Mouse (Mus musculus): ENCODE results near the gene Trim30a. TPM values are rescaled to one million over a fixed set of nuclear protein-coding genes. Genes with fewer than 3 reads are reported as not detected.

Trim30a gene
- 6.7 TPM for polyA plus RNA-seq (2014; fragmentation: Illumina TruSeq; extraction: RNeasy Lipid Tissue Mini Kit (QIAGEN cat#74804); ENCODE audit: low read depth, low replicate concordance)

DNA sequence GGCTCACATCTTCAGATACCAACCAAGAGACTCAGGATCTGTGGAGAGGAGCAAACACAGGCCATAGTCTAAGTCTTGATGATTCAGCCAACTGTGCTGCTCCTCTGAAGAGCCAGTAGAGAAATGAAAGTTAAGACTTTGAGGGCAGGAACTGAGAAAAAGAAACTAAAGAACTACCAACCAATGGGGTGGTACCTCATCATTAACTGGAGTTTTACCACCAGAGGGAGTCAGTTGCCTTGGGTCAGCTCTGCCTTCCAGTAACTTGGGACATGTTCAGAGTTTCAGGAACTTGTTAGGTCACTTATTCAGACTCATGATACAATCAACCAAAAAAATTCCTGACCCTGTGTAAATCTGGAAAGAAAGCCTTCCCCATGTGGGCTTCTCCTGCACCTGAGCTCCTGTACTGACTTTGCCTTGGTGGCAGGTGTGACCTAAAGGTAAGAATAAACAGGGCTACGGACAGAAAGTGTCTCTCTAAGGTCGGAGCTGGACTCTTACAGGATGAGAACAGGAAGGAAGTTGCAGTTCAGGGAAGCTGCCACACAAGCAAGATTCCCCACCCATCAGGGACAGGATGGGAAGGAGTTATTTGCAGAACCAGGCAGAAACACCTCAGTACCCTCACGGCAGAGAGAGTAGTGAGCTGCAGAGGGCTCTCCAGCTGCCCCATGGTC, at the start of gene Trim30a:
Gene Trim30a (minus strand): TSS at position 129 of the 680 bp plus-strand sequence.

GRCm38 (mm10) chr7:104507421-104508065, 42.5 kb upstream of the Trim30a start, which contains the start of gene Trim30d:
Gene Trim30d, minus strand, starts transcription at chr7:104507849.

GRCm38 (mm10) chr7:104400698-104401097, 64.3 kb downstream of the Trim30a start, which contains the start of gene Trim30c:
Gene Trim30c, minus strand, starts transcription at chr7:104400837.

DNA sequence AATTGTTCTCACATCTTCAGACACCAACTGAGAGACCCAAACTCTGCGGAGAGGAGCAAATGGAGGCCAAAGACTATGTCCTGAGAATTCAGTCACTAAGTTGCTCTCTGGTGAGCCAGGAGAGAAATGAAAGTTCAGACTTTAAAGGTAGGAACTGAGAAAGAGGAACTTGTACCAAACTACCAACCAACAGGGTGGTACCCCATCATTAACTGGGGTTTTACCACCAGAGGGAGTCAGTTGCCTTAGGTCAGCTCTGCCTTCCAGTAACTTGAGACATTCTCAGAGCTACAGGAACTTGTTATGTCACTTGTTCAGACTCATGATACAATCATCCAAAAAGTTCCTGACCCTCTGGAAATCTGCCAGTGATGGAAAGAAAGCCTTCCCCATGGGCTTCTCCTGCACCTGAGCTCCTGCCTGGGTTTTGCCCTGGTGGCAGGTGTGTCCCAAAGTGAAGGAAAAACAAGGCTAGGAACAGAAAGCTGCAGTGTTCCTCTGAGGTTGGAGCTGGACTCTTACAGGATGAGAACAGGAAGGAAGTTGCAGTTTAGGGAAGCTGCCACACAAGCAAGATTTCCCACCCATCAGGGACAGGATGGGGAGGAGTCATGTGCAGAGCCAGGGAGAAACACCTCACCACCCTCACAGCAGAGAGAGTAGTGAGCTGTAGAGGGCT, 95.1 kb downstream of the Trim30a start, which contains the start of gene Trim30b:
Gene Trim30b (minus strand): TSS at position 149 of the 679 bp plus-strand sequence.

Other genes with a start within 250 kb of the Trim30a start
- 0.76 TPM for gene Trim6, start 246.4 kb downstream of the Trim30a start, polyA plus RNA-seq (2014; fragmentation: Illumina TruSeq; extraction: RNeasy Lipid Tissue Mini Kit (QIAGEN cat#74804); ENCODE audit: low read depth, low replicate concordance)
- gene Trim34a, start 220.7 kb downstream of the Trim30a start, polyA plus RNA-seq (2014; fragmentation: Illumina TruSeq; extraction: RNeasy Lipid Tissue Mini Kit (QIAGEN cat#74804); ENCODE audit: low read depth, low replicate concordance) = 7.4 TPM
- gene Trim5, start 177.1 kb downstream of the Trim30a start, polyA plus RNA-seq (2014; fragmentation: Illumina TruSeq; extraction: RNeasy Lipid Tissue Mini Kit (QIAGEN cat#74804); ENCODE audit: low read depth, low replicate concordance) = 1.6 TPM
- 19.8 TPM for gene Trim12a, start 149.7 kb downstream of the Trim30a start, polyA plus RNA-seq (2014; fragmentation: Illumina TruSeq; extraction: RNeasy Lipid Tissue Mini Kit (QIAGEN cat#74804); ENCODE audit: low read depth, low replicate concordance)
- gene Trim34b, start 135.7 kb downstream of the Trim30a start, polyA plus RNA-seq (2014; fragmentation: Illumina TruSeq; extraction: RNeasy Lipid Tissue Mini Kit (QIAGEN cat#74804); ENCODE audit: low read depth, low replicate concordance) = not detected
- 8.5 TPM for gene Trim12c, start 111.8 kb downstream of the Trim30a start, polyA plus RNA-seq (2014; fragmentation: Illumina TruSeq; extraction: RNeasy Lipid Tissue Mini Kit (QIAGEN cat#74804); ENCODE audit: low read depth, low replicate concordance)
- gene Trim30b, start 95.3 kb downstream of the Trim30a start, polyA plus RNA-seq (2014; fragmentation: Illumina TruSeq; extraction: RNeasy Lipid Tissue Mini Kit (QIAGEN cat#74804); ENCODE audit: low read depth, low replicate concordance) = 0.24 TPM
- not detected for gene Trim30c, start 64.4 kb downstream of the Trim30a start, polyA plus RNA-seq (2014; fragmentation: Illumina TruSeq; extraction: RNeasy Lipid Tissue Mini Kit (QIAGEN cat#74804); ENCODE audit: low read depth, low replicate concordance)
- gene Trim30d, start 42.7 kb upstream of the Trim30a start, polyA plus RNA-seq (2014; fragmentation: Illumina TruSeq; extraction: RNeasy Lipid Tissue Mini Kit (QIAGEN cat#74804); ENCODE audit: low read depth, low replicate concordance) = 2.1 TPM
- gene Olfr651, start 84.9 kb upstream of the Trim30a start, polyA plus RNA-seq (2014; fragmentation: Illumina TruSeq; extraction: RNeasy Lipid Tissue Mini Kit (QIAGEN cat#74804); ENCODE audit: low read depth, low replicate concordance) = not detected
- not detected for gene Olfr652, start 95.7 kb upstream of the Trim30a start, polyA plus RNA-seq (2014; fragmentation: Illumina TruSeq; extraction: RNeasy Lipid Tissue Mini Kit (QIAGEN cat#74804); ENCODE audit: low read depth, low replicate concordance)
- not detected for gene Olfr653, start 112.1 kb upstream of the Trim30a start, polyA plus RNA-seq (2014; fragmentation: Illumina TruSeq; extraction: RNeasy Lipid Tissue Mini Kit (QIAGEN cat#74804); ENCODE audit: low read depth, low replicate concordance)
- not detected for gene Olfr654, start 121.8 kb upstream of the Trim30a start, polyA plus RNA-seq (2014; fragmentation: Illumina TruSeq; extraction: RNeasy Lipid Tissue Mini Kit (QIAGEN cat#74804); ENCODE audit: low read depth, low replicate concordance)
- gene Olfr655, start 136.6 kb upstream of the Trim30a start, polyA plus RNA-seq (2014; fragmentation: Illumina TruSeq; extraction: RNeasy Lipid Tissue Mini Kit (QIAGEN cat#74804); ENCODE audit: low read depth, low replicate concordance) = not detected
- not detected for gene Olfr656, start 148.8 kb upstream of the Trim30a start, polyA plus RNA-seq (2014; fragmentation: Illumina TruSeq; extraction: RNeasy Lipid Tissue Mini Kit (QIAGEN cat#74804); ENCODE audit: low read depth, low replicate concordance)
- not detected for gene Olfr657, start 159.6 kb upstream of the Trim30a start, polyA plus RNA-seq (2014; fragmentation: Illumina TruSeq; extraction: RNeasy Lipid Tissue Mini Kit (QIAGEN cat#74804); ENCODE audit: low read depth, low replicate concordance)
- not detected for gene Olfr658, start 182.1 kb upstream of the Trim30a start, polyA plus RNA-seq (2014; fragmentation: Illumina TruSeq; extraction: RNeasy Lipid Tissue Mini Kit (QIAGEN cat#74804); ENCODE audit: low read depth, low replicate concordance)
- gene Olfr659, start 201.6 kb upstream of the Trim30a start, polyA plus RNA-seq (2014; fragmentation: Illumina TruSeq; extraction: RNeasy Lipid Tissue Mini Kit (QIAGEN cat#74804); ENCODE audit: low read depth, low replicate concordance) = not detected
- gene Olfr661, start 221.3 kb upstream of the Trim30a start, polyA plus RNA-seq (2014; fragmentation: Illumina TruSeq; extraction: RNeasy Lipid Tissue Mini Kit (QIAGEN cat#74804); ENCODE audit: low read depth, low replicate concordance) = not detected

Measured in heart, adult 10 weeks (tissue).